Mouse (Mus musculus): ENCODE results near the gene Tas1r3.

- TF ChIP-seq USF1 (IDR thresholded peaks at IDR 0.05; ENCODE audit: low read depth) (no peak), CTCF (IDR thresholded peaks at IDR 0.05; ENCODE audit: control insufficient read depth, insufficient read depth, insufficient read length) (no peak), MYOD1 (IDR thresholded peaks at IDR 0.05; ENCODE audit: control insufficient read depth, insufficient read length, low read depth) (no peak)
These were observed 13.2 kb downstream of the Tas1r3 start for GRCm38 (mm10) chr4:155849792-155850451.
